Mouse (Mus musculus): ENCODE measurements at regions not wholly inside any gene's neighbourhood (a gene's known extent, or its start where the extent isn't known, plus 50 kb on each side); places are given as distances from the start of the nearest gene placed in this dataset.
A peak's percentile ranks its signal among the peaks of the same experiment; 100 is the strongest.

DNA sequence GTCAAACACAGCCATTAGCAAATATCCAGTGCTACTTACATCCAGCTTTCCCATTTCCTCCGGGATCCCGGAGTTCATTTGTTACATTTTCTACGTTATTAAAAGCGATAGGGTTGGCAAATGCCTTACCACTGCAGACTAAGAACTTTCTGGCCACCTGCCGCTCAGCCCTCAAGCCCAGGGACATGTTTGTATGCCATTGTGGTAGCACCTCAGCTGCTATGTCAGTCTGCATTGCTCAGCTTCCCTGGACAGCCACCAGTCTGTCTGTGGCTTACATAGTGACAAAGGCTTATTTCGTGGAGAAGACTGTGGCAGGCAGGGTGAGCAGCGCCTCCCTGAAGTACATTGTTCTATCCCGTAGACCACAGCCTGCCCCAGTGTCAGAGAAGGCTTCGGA, 127.5 kb downstream of the Fam173b start:
- ATAC-seq (ENCODE audit: insufficient number of reproducible peaks, low FRiP score, low TSS enrichment, low read depth): no peak
- H3K36me3 ChIP-seq (ENCODE audit: control insufficient read depth, insufficient read depth, low read length): no peaks in the 10 kb centered on the region
- no peak for DNase-seq (ENCODE audit: low spot score)
- H3K4me3 ChIP-seq (ENCODE audit: low read depth, low read length): no peak overlapping the region
- H3K9ac ChIP-seq (ENCODE audit: low read length): no peak overlapping the region
- H3K4me2 ChIP-seq (ENCODE audit: low read depth, severe bottlenecking): no peak overlapping the region
- H3K9me3 ChIP-seq (ENCODE audit: control insufficient read depth, low read length): no peaks in the 10 kb centered on the region
- WGBS: 87% methylated on average over 9 of the region's 9 CpGs
- no peaks in the 10 kb centered on the region for H3K4me1 ChIP-seq (ENCODE audit: control insufficient read depth, insufficient read depth, low read length)
- no peaks in the 10 kb centered on the region for H3K27me3 ChIP-seq (ENCODE audit: control insufficient read depth, insufficient read depth, low read length)
- no peak overlapping the region for H3K27ac ChIP-seq (replicated peaks; ENCODE audit: low read depth, low read length)

DNA sequence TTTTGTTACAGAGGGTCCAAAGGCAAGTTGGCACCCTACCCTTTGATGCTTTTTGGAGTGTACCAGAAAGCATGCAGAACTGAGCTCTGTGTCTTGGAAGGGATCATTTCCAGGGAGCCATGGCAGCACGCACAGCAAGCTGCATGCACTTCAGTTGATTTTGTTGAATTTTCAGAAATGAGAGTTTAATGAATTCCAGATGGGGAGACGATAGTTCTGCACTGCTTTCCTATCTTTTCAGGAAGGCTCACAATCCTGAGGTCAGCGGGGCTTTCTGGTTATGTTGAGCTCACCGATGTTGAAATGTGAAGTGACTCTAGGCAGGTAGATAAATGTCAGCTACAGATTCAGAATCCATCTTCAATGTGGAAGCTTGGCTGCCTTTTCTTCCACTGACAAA, 140.0 kb downstream of the Fam173b start:
- H3K4me3 ChIP-seq (ENCODE audit: low read depth, low read length): no peak overlapping the region
- no peak overlapping the region for H3K27ac ChIP-seq (replicated peaks; ENCODE audit: low read depth, low read length)
- 20% methylated on average over 4 of the region's 4 CpGs for WGBS
- no peaks in the 10 kb centered on the region for H3K9me3 ChIP-seq (ENCODE audit: control insufficient read depth, low read length)
- ATAC-seq (ENCODE audit: insufficient number of reproducible peaks, low FRiP score, low TSS enrichment, low read depth): no peak
- H3K27me3 ChIP-seq (ENCODE audit: control insufficient read depth, insufficient read depth, low read length): no peaks in the 10 kb centered on the region
- H3K36me3 ChIP-seq (ENCODE audit: control insufficient read depth, insufficient read depth, low read length): no peaks in the 10 kb centered on the region
- no peak overlapping the region for H3K4me2 ChIP-seq (ENCODE audit: low read depth, severe bottlenecking)
- peak; percentile 25 for DNase-seq (ENCODE audit: low spot score)
- no peaks in the 10 kb centered on the region for H3K4me1 ChIP-seq (ENCODE audit: control insufficient read depth, insufficient read depth, low read length)
- H3K9ac ChIP-seq (ENCODE audit: low read length): no peak overlapping the region

DNA sequence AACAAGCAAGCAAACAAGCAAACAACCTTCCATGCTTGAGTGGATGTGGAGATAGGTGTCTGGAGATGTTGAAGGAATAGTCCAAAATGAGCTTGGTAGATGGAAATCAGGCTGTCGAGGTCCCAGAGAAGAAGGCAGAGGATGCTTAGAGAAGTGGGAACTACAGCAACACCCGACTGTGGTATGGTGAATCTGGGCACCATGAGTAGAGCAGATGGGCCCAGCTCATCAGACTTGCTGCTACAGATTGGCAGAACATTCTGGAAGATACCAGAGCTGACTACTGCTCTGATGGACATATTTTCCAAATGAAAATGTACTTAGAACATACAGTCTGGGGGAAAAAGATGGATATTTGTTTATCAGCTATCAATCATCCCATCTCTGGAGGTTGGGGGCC, 142.9 kb downstream of the Fam173b start:
- H3K9ac ChIP-seq (ENCODE audit: low read length): no peak overlapping the region
- H3K27me3 ChIP-seq (ENCODE audit: control insufficient read depth, insufficient read depth, low read length): no peaks in the 10 kb centered on the region
- H3K4me2 ChIP-seq (ENCODE audit: low read depth, severe bottlenecking): no peak overlapping the region
- no peak overlapping the region for H3K4me3 ChIP-seq (ENCODE audit: low read depth, low read length)
- 92% methylated on average over 2 of the region's 2 CpGs for WGBS
- H3K36me3 ChIP-seq (ENCODE audit: control insufficient read depth, insufficient read depth, low read length): no peaks in the 10 kb centered on the region
- no peak overlapping the region for H3K27ac ChIP-seq (replicated peaks; ENCODE audit: low read depth, low read length)
- H3K4me1 ChIP-seq (ENCODE audit: control insufficient read depth, insufficient read depth, low read length): no peaks in the 10 kb centered on the region
- no peaks in the 10 kb centered on the region for H3K9me3 ChIP-seq (ENCODE audit: control insufficient read depth, low read length)
- no peak for ATAC-seq (ENCODE audit: insufficient number of reproducible peaks, low FRiP score, low TSS enrichment, low read depth)
- peak; percentile 11 for DNase-seq (ENCODE audit: low spot score)

DNA sequence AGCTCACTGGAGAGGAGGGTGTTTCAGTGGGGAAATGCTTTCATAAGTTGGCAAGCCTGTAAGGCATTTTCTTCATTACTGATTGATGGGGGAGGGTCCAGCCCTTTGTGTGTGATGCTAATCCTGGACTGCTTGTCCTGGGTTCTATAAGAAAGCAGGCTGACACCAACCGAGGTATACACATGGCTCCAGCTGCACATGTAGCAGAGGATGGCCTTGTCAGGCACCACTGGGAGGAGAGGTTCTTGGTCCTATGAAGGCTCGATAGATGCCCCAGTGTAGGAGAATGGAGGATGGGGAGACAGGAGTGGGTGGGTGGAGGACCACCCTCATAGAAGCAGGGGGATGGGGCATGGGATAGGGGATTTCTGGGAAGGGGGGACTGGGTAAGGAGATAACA, 151.0 kb downstream of the Fam173b start:
- WGBS: 68% methylated on average over 2 of the region's 2 CpGs
- Histone ChIP-seq H3K27me3 (ENCODE audit: control insufficient read depth, insufficient read depth, low read length) (no peaks in the 10 kb centered on the region), H3K9ac (ENCODE audit: low read length) (no peak overlapping the region), H3K9me3 (ENCODE audit: control insufficient read depth, low read length) (no peaks in the 10 kb centered on the region), H3K36me3 (ENCODE audit: control insufficient read depth, insufficient read depth, low read length) (no peaks in the 10 kb centered on the region), H3K4me3 (ENCODE audit: low read depth, low read length) (no peak overlapping the region), H3K4me1 (ENCODE audit: control insufficient read depth, insufficient read depth, low read length) (no peaks in the 10 kb centered on the region), H3K4me2 (ENCODE audit: low read depth, severe bottlenecking) (no peak overlapping the region), H3K27ac (replicated peaks; ENCODE audit: low read depth, low read length) (no peak overlapping the region)
- no peak for ATAC-seq (ENCODE audit: insufficient number of reproducible peaks, low FRiP score, low TSS enrichment, low read depth)
- DNase-seq (ENCODE audit: low spot score): no peak

DNA sequence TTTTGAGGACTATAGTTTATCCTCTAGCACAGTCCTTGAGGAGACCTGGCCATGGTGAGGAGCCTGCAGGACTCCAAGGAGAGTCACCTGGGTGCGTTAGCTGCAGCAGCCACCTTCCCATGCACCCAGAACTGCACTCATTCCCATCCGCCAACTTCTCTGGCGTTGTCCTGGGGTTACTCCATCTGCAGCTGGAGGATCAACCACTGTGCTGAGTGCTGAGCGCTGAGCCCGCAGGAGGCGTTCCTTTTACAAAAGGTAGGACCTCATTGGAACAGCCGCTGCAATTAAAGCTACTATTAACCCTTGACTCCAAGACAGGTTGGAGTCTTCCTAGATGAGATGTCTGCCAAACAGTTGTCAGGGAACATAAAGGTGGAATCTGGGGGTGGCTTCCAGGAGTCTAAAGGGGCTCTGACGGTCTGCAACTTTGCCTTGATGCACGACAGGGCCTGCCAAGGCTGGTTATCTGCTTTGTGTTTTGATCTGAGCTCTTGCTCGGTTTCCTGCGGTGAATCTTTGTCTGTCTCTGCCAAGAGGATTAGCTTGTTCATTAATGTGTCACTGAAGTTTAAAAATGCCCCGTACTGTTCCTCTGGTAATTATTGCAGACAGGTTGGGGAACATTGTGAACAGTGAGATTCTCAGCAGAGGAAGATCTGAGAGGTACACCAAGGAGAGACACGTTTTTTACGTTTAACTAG, 152.1 kb downstream of the Fam173b start:
- H3K4me1 ChIP-seq (ENCODE audit: control insufficient read depth, insufficient read depth, low read length): no peaks in the 10 kb centered on the region
- H3K9ac ChIP-seq (ENCODE audit: low read length): no peak overlapping the region
- no peaks in the 10 kb centered on the region for H3K27me3 ChIP-seq (ENCODE audit: control insufficient read depth, insufficient read depth, low read length)
- ATAC-seq (ENCODE audit: insufficient number of reproducible peaks, low FRiP score, low TSS enrichment, low read depth): no peak
- H3K4me2 ChIP-seq (ENCODE audit: low read depth, severe bottlenecking): no peak overlapping the region
- 36% methylated on average over 14 of the region's 14 CpGs for WGBS
- DNase-seq (ENCODE audit: low spot score): no peak
- no peak overlapping the region for H3K27ac ChIP-seq (replicated peaks; ENCODE audit: low read depth, low read length)
- H3K36me3 ChIP-seq (ENCODE audit: control insufficient read depth, insufficient read depth, low read length): no peaks in the 10 kb centered on the region
- no peaks in the 10 kb centered on the region for H3K9me3 ChIP-seq (ENCODE audit: control insufficient read depth, low read length)
- no peak overlapping the region for H3K4me3 ChIP-seq (ENCODE audit: low read depth, low read length)

DNA sequence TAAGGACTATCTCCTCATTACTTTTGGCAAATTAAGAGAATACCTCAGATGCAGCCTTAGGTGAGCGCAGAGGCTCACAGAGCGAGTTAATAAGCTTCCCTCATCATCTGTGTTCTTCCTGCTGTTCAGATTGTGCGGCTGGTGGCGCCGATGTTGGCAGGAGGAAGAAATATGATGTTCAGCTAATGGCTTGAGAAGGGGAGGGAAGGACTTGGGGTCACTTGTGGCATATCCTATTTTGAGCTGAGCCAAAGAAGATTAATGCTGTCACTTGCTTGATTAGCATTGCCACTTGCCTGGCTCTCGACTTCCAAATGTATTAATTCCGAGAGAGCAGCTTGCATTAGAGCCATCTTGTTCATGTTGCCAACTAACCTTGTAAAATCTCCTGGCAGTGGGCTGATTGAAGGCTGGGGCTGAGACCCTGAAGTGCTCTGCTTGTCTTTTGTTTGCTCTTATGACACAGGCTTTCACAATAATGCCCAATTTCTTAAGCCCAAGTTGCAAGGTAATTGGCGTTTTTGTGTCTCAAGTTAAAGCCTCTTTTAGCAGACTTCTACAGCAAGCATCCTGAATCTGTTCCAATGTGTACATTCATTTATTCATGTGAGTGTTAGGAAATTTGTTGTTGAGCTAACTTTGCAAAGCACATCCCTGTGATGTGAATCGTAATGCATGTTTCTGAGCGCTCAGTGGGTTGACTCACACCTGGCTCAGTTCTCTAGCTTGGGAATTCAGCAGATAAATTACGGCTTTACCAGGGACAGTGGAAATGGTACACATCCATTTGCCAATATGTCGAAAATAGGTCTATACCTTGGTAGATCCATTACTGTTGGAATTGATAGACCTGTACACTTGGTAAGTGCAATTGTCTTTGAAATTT, 167.6 kb downstream of the Fam173b start:
- 79% methylated on average over 12 of the region's 12 CpGs for WGBS
- Histone ChIP-seq H3K27ac (replicated peaks; ENCODE audit: low read depth, low read length) (no peak overlapping the region), H3K4me3 (ENCODE audit: low read depth, low read length) (no peak overlapping the region), H3K36me3 (ENCODE audit: control insufficient read depth, insufficient read depth, low read length) (no peaks in the 10 kb centered on the region), H3K4me2 (ENCODE audit: low read depth, severe bottlenecking) (no peak overlapping the region), H3K27me3 (ENCODE audit: control insufficient read depth, insufficient read depth, low read length) (no peaks in the 10 kb centered on the region), H3K9me3 (ENCODE audit: control insufficient read depth, low read length) (no peaks in the 10 kb centered on the region), H3K4me1 (ENCODE audit: control insufficient read depth, insufficient read depth, low read length) (no peaks in the 10 kb centered on the region), H3K9ac (ENCODE audit: low read length) (no peak overlapping the region)
- ATAC-seq (ENCODE audit: insufficient number of reproducible peaks, low FRiP score, low TSS enrichment, low read depth) (no peak), DNase-seq (ENCODE audit: low spot score) (no peak)

DNA sequence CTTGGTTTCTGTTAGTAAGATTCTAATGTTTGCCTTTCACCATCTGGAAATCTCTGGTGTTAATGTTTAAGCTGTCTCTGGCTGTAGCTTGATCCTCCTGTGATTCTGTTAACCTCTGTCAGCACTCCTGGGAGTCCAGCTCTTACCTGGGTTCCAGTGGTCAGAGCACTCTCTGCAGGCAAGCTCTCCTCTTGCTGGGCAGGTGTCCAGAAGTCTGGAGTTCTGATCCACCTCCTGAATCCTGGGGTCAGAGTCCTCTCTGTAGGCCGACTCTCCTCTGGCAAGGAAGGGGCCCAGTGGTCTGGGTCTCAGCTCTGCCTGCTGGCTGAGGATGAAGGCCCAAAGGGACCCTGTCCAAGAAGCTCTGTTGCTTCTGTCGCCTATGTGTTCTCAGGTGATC, 181.4 kb downstream of the Fam173b start:
- H3K4me3 ChIP-seq (ENCODE audit: low read depth, low read length): no peak overlapping the region
- DNase-seq (ENCODE audit: low spot score) (no peak), ATAC-seq (ENCODE audit: insufficient number of reproducible peaks, low FRiP score, low TSS enrichment, low read depth) (no peak)
- H3K36me3 ChIP-seq (ENCODE audit: control insufficient read depth, insufficient read depth, low read length): no peaks in the 10 kb centered on the region
- H3K27ac ChIP-seq (replicated peaks; ENCODE audit: low read depth, low read length): no peak overlapping the region
- no peak overlapping the region for H3K9ac ChIP-seq (ENCODE audit: low read length)
- H3K4me1 ChIP-seq (ENCODE audit: control insufficient read depth, insufficient read depth, low read length): no peaks in the 10 kb centered on the region
- no peaks in the 10 kb centered on the region; the same call in 1 of the 2 replicates for H3K9me3 ChIP-seq (ENCODE audit: control insufficient read depth, low read length)
- 86% methylated on average over 2 of the region's 2 CpGs for WGBS
- H3K4me2 ChIP-seq (ENCODE audit: low read depth, severe bottlenecking): no peak overlapping the region
- no peaks in the 10 kb centered on the region for H3K27me3 ChIP-seq (ENCODE audit: control insufficient read depth, insufficient read depth, low read length)

DNA sequence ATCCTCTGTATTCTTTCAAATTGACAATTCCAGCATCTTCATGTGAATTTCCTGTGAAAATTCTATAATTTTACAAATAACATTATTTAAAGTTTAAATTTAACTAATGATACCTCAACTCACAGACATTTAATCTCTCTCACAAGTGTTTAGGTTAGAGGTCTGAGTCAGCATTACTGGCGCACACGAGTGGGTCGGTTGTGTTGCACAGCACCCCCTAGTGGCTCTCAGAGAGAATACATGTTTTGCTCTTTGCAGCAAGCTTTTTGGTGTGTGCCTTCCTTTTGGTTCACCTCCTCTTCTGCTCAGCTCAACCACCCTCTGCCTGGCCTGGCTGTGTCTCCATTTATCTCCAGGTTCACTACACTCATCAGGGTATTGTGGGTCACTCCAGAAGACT, 183.4 kb downstream of the Fam173b start:
- H3K27me3 ChIP-seq (ENCODE audit: control insufficient read depth, insufficient read depth, low read length): no peaks in the 10 kb centered on the region
- no peaks in the 10 kb centered on the region for H3K4me1 ChIP-seq (ENCODE audit: control insufficient read depth, insufficient read depth, low read length)
- no peaks in the 10 kb centered on the region for H3K36me3 ChIP-seq (ENCODE audit: control insufficient read depth, insufficient read depth, low read length)
- no peak overlapping the region for H3K9ac ChIP-seq (ENCODE audit: low read length)
- WGBS: 80% methylated on average over 3 of the region's 3 CpGs
- ATAC-seq (ENCODE audit: insufficient number of reproducible peaks, low FRiP score, low TSS enrichment, low read depth): no peak
- no peak for DNase-seq (ENCODE audit: low spot score)
- no peaks in the 10 kb centered on the region; the same call in 1 of the 2 replicates for H3K9me3 ChIP-seq (ENCODE audit: control insufficient read depth, low read length)
- H3K27ac ChIP-seq (replicated peaks; ENCODE audit: low read depth, low read length): no peak overlapping the region
- no peak overlapping the region for H3K4me3 ChIP-seq (ENCODE audit: low read depth, low read length)
- no peak overlapping the region for H3K4me2 ChIP-seq (ENCODE audit: low read depth, severe bottlenecking)
